Mouse (Mus musculus) cortical plate, adult 2 months (tissue): ENCODE data around the gene Taf1c.

ENCODE experiments used
- CTCF ChIP-seq: fragments of 200-500 bp; IDR thresholded peaks from 2 replicates; pipeline ENCODE4 v1.5.1; 2011; ENCODE audit warnings: mild to moderate bottlenecking, control low read depth, low read length; ENCODE audit not compliant: insufficient read depth; ENCODE audit errors: extremely low read depth
- POLR2A ChIP-seq: fragments of 200-500 bp; IDR thresholded peaks from 2 replicates; pipeline ENCODE4 v1.6.1; 2011; ENCODE audit warnings: mild to moderate bottlenecking, low read length, control low read depth; ENCODE audit not compliant: insufficient read depth; ENCODE audit errors: extremely low read depth

DNA sequence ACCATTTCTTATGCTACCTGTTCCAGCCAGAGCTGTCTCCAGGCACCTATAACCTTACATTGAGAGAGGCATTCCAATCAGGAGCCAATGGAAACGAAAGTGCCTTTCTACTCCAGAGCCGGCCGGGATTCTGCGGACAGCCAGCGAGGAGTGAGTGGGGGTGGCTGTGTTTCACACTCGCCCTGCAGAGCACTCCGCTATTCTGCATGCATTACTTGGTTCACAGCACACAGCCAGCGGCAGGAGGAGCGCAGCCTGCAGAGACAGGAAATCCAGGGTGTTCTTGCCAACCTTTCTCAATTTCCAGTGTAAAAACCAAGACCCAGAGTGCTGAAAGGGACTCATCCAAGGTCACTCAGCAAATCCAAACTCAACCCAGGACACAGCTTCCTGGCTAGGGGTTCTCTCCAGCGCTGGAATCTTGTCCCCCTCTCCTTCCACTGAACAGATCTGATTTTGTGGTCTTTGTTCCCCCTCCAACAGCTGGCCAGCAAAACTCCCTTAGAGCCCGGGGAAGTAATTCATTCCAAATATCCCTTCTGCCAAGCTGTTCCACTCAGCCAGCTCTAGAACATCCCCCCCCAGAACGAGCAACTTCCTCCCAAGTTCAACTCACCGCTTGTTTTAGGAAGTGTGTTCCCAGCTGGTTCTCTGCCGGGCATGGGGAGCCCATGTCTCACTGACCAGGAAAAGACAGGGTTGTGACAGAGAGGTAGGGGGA, 29.8 kb upstream of the Taf1c start:
- TF ChIP-seq CTCF (no peak), POLR2A (no peak)
